Mouse (Mus musculus) embryo, embryonic 11.5 days (tissue): ENCODE data around the gene Foxi1.

Experiments
- DNase-seq: peaks from one replicate; pipeline ENCODE4 v3.0.0-alpha.2; 2012; ENCODE audit warnings: low read depth, low spot score

Foxi1 gene

GRCm38 (mm10) chr11:34165278-34165677 is 42.6 kb downstream of the Foxi1 start:
- DNase-seq = no peak

GRCm38 (mm10) chr11:34158916-34159315 is 49.0 kb downstream of the Foxi1 start:
- DNase-seq = no peak

- no peak for DNase-seq
Observed at GRCm38 (mm10) chr11:34155235-34155634, 52.7 kb downstream of the Foxi1 start.
